Mouse (Mus musculus) CD8-positive naive resting alpha-beta T cell, adult 2 months (primary cell): ENCODE results near the gene Gm21992.

Source experiments
- DNase-seq, 2 experiments: peaks; one replicate each; pipeline ENCODE4 v3.0.0; 2022; ENCODE audit warnings: low read depth in 2 of 2, low spot score in 2 of 2

The Gm21992 gene

GRCm38 (mm10) chr19:4713886-4714285, 97.5 kb downstream of the Gm21992 start:
- no peak for DNase-seq

- no peak for DNase-seq
These were observed 98.5 kb downstream of the Gm21992 start for GRCm38 (mm10) chr19:4712781-4713526.

DNA sequence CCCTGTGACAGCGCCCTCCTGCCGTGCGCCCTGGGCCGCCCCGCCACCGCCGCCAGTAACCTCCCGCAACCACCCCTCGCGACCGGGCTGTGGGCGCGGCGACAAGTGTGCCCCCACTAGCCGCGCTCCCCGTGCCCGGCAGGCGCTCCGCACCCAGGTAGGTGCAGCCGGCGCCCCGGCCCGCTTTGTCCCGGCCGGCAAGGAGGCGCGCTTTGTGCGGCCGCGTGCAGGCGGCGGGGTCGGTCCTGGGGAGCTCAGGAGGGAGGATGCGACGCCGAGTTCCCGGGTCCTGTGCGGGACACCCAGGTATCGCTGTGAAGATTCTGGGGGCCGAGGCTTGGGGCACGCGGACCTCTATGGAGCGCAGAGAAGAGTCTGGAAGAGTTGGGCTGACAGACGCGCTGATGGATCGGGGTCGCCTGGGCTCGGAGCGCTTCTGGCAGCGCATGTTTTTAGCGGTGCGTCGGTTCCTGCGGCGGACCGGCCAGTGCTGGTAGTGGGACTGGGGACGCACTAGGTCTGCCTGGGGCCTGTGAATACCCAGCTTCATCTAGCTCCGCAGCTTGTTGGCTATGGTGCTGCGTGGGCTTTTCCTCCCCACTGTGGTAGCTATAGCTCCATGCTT, 99.1 kb downstream of the Gm21992 start:
- DNase-seq, result no peak

GRCm38 (mm10) chr19:4711601-4712155, 99.7 kb downstream of the Gm21992 start:
- DNase-seq, result no peak

GRCm38 (mm10) chr19:4711098-4711600, 100.3 kb downstream of the Gm21992 start, which contains the start of gene Sptbn2:
TSS of gene Sptbn2 (plus strand) at chr19:4711167.
- DNase-seq, result no peak

DNA sequence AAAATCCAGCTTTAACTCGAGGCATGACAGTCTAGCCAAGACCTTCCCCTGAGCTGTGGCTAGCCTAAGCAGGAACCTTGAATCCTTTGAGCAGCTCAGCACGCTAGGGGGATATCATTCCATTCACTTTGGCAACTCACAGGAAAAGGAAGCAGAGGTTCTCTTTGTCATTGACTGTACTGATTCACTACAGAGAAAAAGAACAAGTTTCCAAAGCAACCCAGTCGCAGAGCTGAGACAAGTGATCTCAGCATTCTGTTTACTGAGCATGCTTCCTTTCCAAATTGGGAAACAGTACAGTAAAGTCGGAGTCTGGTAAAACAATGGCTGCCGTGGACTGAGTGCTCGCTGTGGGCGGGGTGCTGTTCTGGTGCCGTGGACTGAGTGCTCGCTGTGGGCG, 102.6 kb downstream of the Gm21992 start:
- DNase-seq, result no peak

DNA sequence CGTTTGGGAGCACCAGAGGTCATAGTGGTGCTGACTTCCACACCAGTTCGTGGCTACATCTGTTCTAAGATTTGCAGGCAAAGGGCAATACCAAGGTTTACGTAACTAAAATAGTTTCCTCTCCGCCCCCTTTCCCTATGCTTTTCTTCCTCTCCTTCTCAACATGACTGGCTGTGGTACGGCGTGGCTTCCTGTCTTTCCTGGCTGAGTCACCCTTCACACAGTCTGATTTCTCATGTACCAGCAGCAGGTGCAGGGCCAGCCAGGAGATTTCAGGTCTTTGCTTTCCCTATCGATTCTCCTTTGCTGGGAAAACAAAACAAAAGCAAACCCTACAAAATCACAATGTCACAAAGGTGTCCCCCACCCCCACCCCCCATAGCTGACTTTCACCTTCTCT, 110.2 kb downstream of the Gm21992 start:
- no peak for DNase-seq

- no peak for DNase-seq
These were observed 110.8 kb downstream of the Gm21992 start for GRCm38 (mm10) chr19:4700656-4701055.

- no peak for DNase-seq
These were observed 111.6 kb downstream of the Gm21992 start for GRCm38 (mm10) chr19:4699821-4700220.

- DNase-seq, result no peak
These were observed 112.6 kb downstream of the Gm21992 start for GRCm38 (mm10) chr19:4698856-4699255.

GRCm38 (mm10) chr19:4698205-4698677, 113.2 kb downstream of the Gm21992 start, which contains the start of gene Gm960:
TSS of gene Gm960 (minus strand) at chr19:4698668.
- DNase-seq, result no peak

DNA sequence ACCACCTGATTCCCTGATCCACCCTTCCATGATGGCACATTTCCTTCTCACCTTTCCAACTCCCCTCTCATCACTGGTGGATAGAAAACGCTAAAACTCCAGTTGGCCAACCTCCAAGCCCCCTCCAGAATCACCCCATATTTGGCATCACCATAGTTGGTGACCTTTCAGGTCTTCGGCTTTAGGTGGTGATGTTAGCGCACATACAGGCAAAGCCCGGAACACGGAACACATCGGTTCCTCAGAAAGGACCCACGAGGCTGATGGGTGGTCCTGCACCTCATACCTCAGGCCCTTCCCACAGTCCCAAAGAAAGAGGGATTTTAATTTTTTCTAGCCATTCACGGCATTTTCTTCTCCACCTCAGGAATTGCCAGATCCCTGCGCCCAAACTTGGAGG, 113.7 kb downstream of the Gm21992 start:
- no peak for DNase-seq

DNA sequence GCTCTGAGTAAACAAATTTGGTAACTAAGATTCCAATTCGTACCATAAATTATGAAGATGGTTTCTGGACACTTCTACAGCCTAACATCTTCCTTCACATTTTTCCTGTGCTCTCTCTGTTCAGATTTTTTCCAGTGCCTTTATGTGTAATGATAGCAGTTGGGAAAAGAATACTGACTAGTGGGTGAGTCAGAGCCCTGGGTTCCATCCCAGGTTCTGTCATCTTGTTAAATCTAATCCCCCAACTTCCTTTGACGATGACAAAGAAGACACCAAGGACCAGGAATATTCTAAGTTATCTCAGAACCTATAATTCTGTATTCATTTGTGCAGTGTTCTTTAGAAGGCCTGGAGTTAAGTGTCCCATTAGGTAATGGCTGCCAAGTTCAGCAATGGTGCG, 114.3 kb downstream of the Gm21992 start:
- DNase-seq, result no peak

- no peak for DNase-seq
These were observed 117.1 kb downstream of the Gm21992 start for GRCm38 (mm10) chr19:4694346-4694745.
